Mouse (Mus musculus): ENCODE measurements at regions not wholly inside any gene's neighbourhood (a gene's known extent, or its start where the extent isn't known, plus 50 kb on each side); places are given as distances from the start of the nearest gene placed in this dataset.

DNA sequence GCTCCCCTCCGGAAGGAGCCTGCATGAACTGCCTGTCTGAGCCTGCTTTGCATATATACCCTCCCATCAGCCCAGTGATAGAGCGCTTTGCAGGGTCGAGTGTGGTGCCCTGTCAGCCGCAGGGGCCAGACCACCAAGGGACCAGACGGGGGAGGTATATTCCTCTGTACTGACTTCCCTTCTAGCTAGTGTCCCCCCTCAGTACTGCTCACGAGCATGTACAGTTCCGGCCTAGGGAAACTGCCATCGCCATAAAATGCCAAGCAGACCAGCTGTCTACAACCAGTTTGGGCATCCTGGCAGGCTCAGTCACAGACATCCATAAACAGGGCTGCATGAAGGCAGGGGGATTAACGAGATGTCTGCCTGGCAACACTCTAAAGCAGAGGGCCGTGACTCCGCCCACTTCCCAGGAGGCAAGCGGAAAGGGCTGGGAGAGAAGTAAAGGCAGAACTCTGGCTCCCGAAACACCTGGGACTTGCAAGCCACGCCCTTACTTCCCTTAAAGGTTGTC lies 68.6 kb upstream of the Zfp536 start:
- TF ChIP-seq EP300 (IDR thresholded peaks at IDR 0.05; ENCODE audit: low read depth) (no peak), CTCF (IDR thresholded peaks at IDR 0.05; ENCODE audit: low read depth) (no peak)

All from heart, postnatal 0 days (tissue).